Mouse (Mus musculus): Measurements from ENCODE around the gene Fam155a.

DNA sequence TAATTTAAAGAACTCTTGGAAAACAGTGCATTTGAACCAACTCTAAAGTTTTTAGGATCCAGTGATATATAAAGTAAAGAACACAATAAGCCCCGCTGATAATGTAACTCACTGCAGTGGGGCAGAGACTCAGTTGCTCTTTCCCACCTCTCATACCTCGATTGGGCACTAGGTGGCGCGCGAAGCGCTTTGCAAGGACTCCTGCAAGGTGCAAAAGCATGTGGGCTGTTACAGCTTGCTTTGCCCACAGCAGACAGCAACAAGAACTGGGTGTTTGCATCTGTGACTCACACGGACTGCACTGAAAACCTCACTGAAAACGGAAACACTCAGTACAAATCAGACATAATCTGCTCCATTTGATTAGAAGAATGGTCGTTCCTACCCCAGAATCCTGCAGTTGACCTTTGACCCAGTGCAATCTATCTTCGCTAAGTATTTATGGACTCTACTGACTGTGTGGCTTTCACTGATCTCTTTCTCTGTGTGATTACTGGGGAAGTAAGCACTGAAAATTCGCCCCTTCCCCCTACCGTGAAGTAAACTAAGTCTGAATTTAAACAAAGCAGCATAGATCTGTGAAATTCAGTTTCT is 537.5 kb downstream of the Fam155a start:
- TF ChIP-seq ZKSCAN1 (IDR thresholded peaks at IDR 0.05; ENCODE audit: borderline replicate concordance, low read depth, low read length) = no peak
- no peak for TF ChIP-seq USF2 (conservative IDR thresholded peaks at IDR 0.05; ENCODE audit: low read depth, low read length)
- TF ChIP-seq ETS1 (conservative IDR thresholded peaks at IDR 0.05; ENCODE audit: low read depth, low read length) = no peak
- TF ChIP-seq ZNF384 (IDR thresholded peaks at IDR 0.05; ENCODE audit: low read depth, low read length) = no peak
- no peak for TF ChIP-seq CHD2 (IDR thresholded peaks at IDR 0.05; ENCODE audit: low read length)
- TF ChIP-seq CTCF (conservative IDR thresholded peaks at IDR 0.05 in 1 of 2, IDR thresholded peaks at IDR 0.05 in 1 of 2; ENCODE audit: low read depth in 2 of 2, low read length in 2 of 2) = peak; percentile 27 to 47; a peak in 3 of 4 replicates
- no peak for TF ChIP-seq USF1 (IDR thresholded peaks at IDR 0.05; ENCODE audit: low read depth, low read length)
- TF ChIP-seq POLR2A (IDR thresholded peaks at IDR 0.05; ENCODE audit: low read depth, low read length) = no peak
- no peak for TF ChIP-seq MAX (IDR thresholded peaks at IDR 0.05; ENCODE audit: low read length)
